ENCODE assay signal across 8 mouse cellular contexts in the genomic region with DNA sequence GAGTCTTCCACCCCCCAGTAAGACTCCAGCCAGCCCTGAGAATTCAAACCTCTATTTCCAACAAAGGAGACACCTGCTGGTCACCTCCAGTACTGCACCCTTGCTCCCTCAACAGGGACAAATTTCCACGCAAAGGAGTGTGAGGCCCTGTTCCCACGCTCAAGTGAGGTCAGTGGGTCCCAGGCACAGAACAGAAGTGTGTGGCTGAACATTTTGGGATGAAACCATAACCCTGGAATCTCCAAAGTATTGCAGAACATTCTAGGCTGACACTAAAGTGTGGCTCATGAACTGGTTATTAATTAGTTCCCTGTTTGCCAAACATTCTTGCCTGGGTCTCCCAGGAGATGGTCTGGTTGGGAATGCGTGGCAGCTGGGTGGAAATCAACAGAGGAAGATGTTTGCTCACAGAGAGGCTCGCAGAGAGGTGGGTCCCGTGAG. TPM values are rescaled to one million over a fixed set of nuclear protein-coding genes. Genes with fewer than 3 reads are reported as not detected.
DNase-seq lines count a peak whose midpoint lies in the region; ATAC-seq lines count a peak whose summit lies in the region.

No protein-coding gene starts in this region.

- no peak for ATAC-seq in liver, embryonic 13.5 days (ENCODE audit: low read depth)

- H3K4me1 ChIP-seq in liver, embryonic 13.5 days (replicated peaks) = peaks cover 10% of the 10 kb centered on the region; the same call in 1 of the 2 replicates

- WGBS in liver, embryonic 13.5 days (ENCODE audit: insufficient replicate concordance) = 36% methylated on average over 5 of the region's 5 CpGs

- no peak overlapping the region for H3K4me3 ChIP-seq in liver, embryonic 13.5 days (replicated peaks)

- H3K4me2 ChIP-seq in liver, embryonic 13.5 days = no peak overlapping the region

- H3K36me3 ChIP-seq in liver, embryonic 13.5 days = no peaks in the 10 kb centered on the region

- no peaks in the 10 kb centered on the region for H3K9me3 ChIP-seq in liver, embryonic 13.5 days (replicated peaks)

- no peak overlapping the region for H3K9ac ChIP-seq in liver, embryonic 13.5 days

- peak; percentile 39 for DNase-seq in right cerebral cortex, adult 18-20 months
- DNase-seq in right cerebral cortex, postnatal 25 days = no peak
- peak; percentile 34 for DNase-seq in c-Kit-positive CD71-positive TER-119-negative erythroid progenitor cells, embryonic 14.5 days (ENCODE audit: low read depth)
- peak; percentile 63 to 67 for DNase-seq in gastrocnemius, adult 8-10 months (ENCODE audit: low spot score in 2 of 2)
- DNase-seq in kidney, adult 8-10 months = peak; percentile 63 to 85
- peak; percentile 41 for DNase-seq in liver, embryonic 13.5 days
- peak; percentile 81 for DNase-seq in retina, embryonic 14.5 days (ENCODE audit: low spot score)
- DNase-seq in thymus, postnatal 4 days = peak; percentile 88

- no peak overlapping the region for H3K27ac ChIP-seq in liver, embryonic 13.5 days

- H3K27me3 ChIP-seq in liver, embryonic 13.5 days = no peaks in the 10 kb centered on the region

RNA-seq across cellular contexts. Expression of gene Ripor3, which starts 6.6 kb away (rescaled TPM):
- total RNA-seq in gastrocnemius, adult 8-10 months (2022) = under 1 TPM in 2 of 4 experiments, not detected in 2; 0.39 to 0.41 TPM
- polyA plus RNA-seq in liver, embryonic 13.5 days (2015; fragmentation: Nextera tagmentation; extraction: Ambion mirVana) = 1.6 TPM in 2 replicates
